Mouse (Mus musculus) neural tube, embryonic 14.5 days (tissue): ENCODE measurements around the gene Pafah1b2. TPM values are rescaled to one million over a fixed set of nuclear protein-coding genes. Genes with fewer than 3 reads are reported as not detected.

ENCODE experiments used
- ATAC-seq: fragments of 200-750 bp; cut with Nextera tagmentation; 2 replicates; pipeline ENCODE4 v1.8.0; 2017; ENCODE audit warnings: low read depth, mild to moderate bottlenecking, moderate TSS enrichment, moderate library complexity
- H3K27ac ChIP-seq: fragments of 300-500 bp; sonication (generic); 2 replicates; pipeline ENCODE4 v1.5.1; 2014; ENCODE audit warnings: low read depth, mild to moderate bottlenecking, control low read depth, low read length, moderate library complexity, mixed read lengths
- H3K27me3 ChIP-seq: fragments of 300-500 bp; sonication (generic); 2 replicates; pipeline ENCODE4 v1.6.1; 2014; ENCODE audit warnings: low read length; ENCODE audit not compliant: control insufficient read depth, insufficient read depth
- H3K36me3 ChIP-seq: fragments of 300-500 bp; sonication (generic); 2 replicates; pipeline ENCODE4 v1.6.1; 2014; ENCODE audit warnings: low read length, mixed read lengths; ENCODE audit not compliant: control insufficient read depth, insufficient read depth
- H3K4me1 ChIP-seq: fragments of 300-500 bp; sonication (generic); 2 replicates; pipeline ENCODE4 v1.6.1; 2014; ENCODE audit warnings: low read length; ENCODE audit not compliant: control insufficient read depth, insufficient read depth
- H3K4me2 ChIP-seq: fragments of 300-500 bp; sonication (generic); 2 replicates; pipeline ENCODE4 v1.6.1; 2014; ENCODE audit warnings: mild to moderate bottlenecking, low read depth, low read length, control low read depth
- H3K4me3 ChIP-seq: fragments of 300-500 bp; sonication (generic); 2 replicates; pipeline ENCODE4 v1.5.1; 2014; ENCODE audit warnings: low read depth, low read length, control low read depth, mixed read lengths
- H3K9ac ChIP-seq: fragments of 300-500 bp; sonication (generic); replicated peaks from 2 replicates; pipeline ENCODE4 v1.6.1; 2014; ENCODE audit warnings: low read depth, mild to moderate bottlenecking, control low read depth, low read length, mixed read lengths
- H3K9me3 ChIP-seq: fragments of 300-500 bp; sonication (generic); 2 replicates; pipeline ENCODE4 v1.6.1; 2016; ENCODE audit warnings: low read length; ENCODE audit not compliant: control insufficient read depth
- WGBS: fragments of 180-500 bp; shearing (Covaris S2); extraction: QIAGEN DNeasy Blood & Tissue Kit; methylation state at CpG from one replicate; pipeline ENCODE4 v1.1.7; 2014; 5-methylcytosine and 5-hydroxymethylcytosine counted together
- polyA plus RNA-seq: library from polyadenylated mRNA; unstranded; fragments of >200 nt; fragmentation: Nextera tagmentation; extraction: Ambion mirVana; gene quantifications from 2 replicates; pipeline ENCODE4 v1.2.1, GENCODE M21; 2014

Pafah1b2 gene
- polyA plus RNA-seq, 1 experiment from 2014 or later: 318 TPM

DNA sequence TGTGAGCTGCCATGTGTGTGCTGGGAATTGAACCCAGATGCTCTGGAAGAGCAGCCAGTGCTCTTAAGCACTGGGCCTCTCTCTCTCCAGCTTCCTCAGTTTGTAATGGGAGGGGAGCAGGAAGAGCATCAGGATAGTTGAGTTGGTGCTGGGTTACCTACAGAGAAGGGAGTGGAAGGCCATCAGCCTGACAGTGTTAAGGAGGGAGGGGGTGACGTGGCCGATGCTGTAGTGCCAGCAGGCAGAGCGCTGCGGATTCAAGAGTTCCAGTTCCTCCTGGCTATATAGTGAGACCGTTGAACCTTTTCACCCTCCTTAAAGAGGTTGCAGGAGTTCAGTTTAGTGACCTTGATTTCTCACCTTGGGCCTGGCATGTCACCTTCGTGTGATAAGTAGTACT is 18.5 kb upstream of the Pafah1b2 start:
- ATAC-seq: no peak
- Histone ChIP-seq H3K27me3 (no peaks in the 10 kb centered on the region), H3K9ac (no peak overlapping the region), H3K4me1 (0 out of 2 replicates have a peak, but pooled peaks cover 2% of the 10 kb centered on the region), H3K4me2 (no peak overlapping the region), H3K36me3 (no peaks in the 10 kb centered on the region), H3K4me3 (no peak overlapping the region), H3K9me3 (no peaks in the 10 kb centered on the region), H3K27ac (no peak overlapping the region)
- WGBS: 88% methylated on average over 6 of the region's 6 CpGs

DNA sequence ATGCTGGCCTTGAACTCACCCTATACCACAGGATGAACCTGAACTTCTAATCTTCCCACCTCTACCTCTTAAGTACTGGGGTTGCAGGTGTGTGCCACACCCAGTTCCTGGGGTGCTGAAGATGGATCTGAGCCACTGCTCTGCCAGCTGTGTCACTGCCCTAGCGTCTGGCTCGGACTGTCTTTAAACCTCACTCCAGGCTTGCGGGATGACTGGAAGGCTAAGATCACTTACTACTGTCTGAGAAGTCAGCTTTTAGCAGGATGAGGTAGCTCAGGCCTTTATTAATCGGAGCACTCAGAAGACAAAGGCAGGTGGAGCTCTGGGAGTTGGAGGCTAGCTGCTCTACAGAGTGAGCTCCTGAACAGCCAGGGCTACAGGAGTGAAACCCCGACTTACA is 17.7 kb upstream of the Pafah1b2 start:
- WGBS: 86% methylated on average over 5 of the region's 5 CpGs
- H3K4me2 ChIP-seq: no peak overlapping the region

DNA sequence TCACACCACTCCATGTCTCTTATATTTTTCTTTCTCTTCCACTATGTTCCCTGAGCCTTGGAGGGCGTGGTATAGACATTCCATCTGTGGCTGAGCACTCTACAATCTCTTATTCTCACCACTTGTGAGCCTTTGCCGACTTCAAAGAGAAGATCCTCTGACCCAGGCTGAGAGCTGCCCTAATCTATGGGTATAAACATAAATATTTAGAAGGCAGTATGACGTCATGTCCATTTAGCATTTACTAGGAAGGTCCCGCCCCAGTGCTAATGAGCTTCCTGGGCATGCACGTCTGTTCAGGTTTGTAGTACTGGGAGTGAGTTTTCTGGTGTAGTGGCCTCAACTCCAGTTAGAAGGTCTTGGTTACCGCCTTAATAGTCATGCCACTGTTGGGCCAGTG is 17.0 kb upstream of the Pafah1b2 start:
- no peaks in the 10 kb centered on the region for H3K27me3 ChIP-seq

More for the DNA sequence above, 17.7 kb upstream of the Pafah1b2 start:
- H3K27ac ChIP-seq: no peak overlapping the region
- H3K9ac ChIP-seq: no peak overlapping the region
- no peaks in the 10 kb centered on the region for H3K4me1 ChIP-seq
- no peaks in the 10 kb centered on the region for H3K9me3 ChIP-seq
- H3K36me3 ChIP-seq: no peaks in the 10 kb centered on the region
- no peak overlapping the region for H3K4me3 ChIP-seq
- no peak for ATAC-seq
- H3K27me3 ChIP-seq: no peaks in the 10 kb centered on the region

DNA sequence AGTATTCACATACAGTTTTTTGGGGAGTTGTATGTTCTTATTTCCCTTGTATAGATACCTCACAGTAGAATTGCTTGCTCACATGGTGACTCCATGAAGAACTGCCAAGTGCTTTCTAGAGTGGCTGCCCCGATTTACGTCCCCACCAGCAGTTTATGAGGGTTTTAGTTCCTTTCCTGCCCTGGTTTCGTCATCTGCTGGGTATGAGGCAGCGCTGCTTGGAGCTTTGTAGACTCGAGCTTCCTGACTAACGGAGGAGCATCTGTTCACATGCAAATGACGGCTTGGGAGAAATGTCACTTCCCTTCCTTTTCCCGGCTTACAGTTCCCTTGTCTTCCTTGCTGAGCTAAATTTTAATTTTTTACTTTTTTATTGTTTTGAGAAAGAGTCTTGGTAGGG is 15.5 kb upstream of the Pafah1b2 start:
- H3K27me3 ChIP-seq: no peaks in the 10 kb centered on the region
- H3K9me3 ChIP-seq: no peaks in the 10 kb centered on the region
- no peak overlapping the region for H3K4me3 ChIP-seq
- no peaks in the 10 kb centered on the region for H3K4me1 ChIP-seq
- ATAC-seq: no peak
- 12% methylated on average over 8 of the region's 8 CpGs for WGBS
- H3K36me3 ChIP-seq: no peaks in the 10 kb centered on the region
- H3K4me2 ChIP-seq: no peak overlapping the region
- no peak overlapping the region for H3K27ac ChIP-seq
- H3K9ac ChIP-seq: no peak overlapping the region

More for the DNA sequence above, 17.0 kb upstream of the Pafah1b2 start:
- no peaks in the 10 kb centered on the region for H3K36me3 ChIP-seq
- H3K4me1 ChIP-seq: no peaks in the 10 kb centered on the region
- H3K4me3 ChIP-seq: no peak overlapping the region
- H3K9ac ChIP-seq: no peak overlapping the region
- H3K9me3 ChIP-seq: no peaks in the 10 kb centered on the region
- no peak overlapping the region for H3K4me2 ChIP-seq
- WGBS: 77% methylated on average over 6 of the region's 6 CpGs
- no peak overlapping the region for H3K27ac ChIP-seq
- no peak for ATAC-seq

DNA sequence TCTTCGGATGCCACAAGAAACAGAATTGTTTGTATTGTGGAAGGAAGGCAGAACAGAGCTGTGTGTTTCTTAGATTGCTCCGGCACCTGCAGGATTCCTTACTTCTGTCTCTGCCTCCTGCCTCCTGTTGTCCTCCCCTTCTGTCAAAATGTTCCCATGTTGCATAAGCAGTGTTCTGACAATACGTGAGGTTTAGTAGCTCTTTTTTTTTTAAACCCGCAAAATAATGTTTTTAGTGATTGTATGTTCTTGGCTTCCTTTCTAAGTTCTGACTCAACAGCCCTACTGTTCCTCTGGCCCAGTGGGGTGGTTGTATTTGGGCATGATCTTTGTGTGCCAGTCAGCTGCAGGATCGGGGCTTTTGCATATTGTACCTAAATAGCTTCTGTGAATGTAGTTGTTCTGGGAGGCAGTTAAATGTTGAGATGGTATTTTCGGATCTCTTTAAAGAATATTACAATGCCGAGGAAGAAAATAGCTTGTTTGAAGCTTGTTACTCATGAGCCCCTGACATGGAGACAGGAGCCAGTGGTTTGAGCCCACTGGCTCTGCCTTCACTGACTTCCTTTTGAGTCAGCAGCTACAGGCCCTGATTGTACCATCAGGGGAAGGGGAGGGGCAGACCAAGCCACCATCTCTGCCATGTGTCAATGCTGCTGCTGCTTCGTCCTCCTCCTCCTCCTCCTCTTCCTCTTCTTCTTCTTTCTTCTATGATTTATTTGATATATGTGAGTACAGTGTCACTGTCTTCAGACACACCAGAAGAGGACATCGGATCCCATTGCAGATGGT is 13.8 kb upstream of the Pafah1b2 start:
- 88% methylated on average over 9 of the region's 9 CpGs for WGBS
- no peak overlapping the region for H3K27ac ChIP-seq

DNA sequence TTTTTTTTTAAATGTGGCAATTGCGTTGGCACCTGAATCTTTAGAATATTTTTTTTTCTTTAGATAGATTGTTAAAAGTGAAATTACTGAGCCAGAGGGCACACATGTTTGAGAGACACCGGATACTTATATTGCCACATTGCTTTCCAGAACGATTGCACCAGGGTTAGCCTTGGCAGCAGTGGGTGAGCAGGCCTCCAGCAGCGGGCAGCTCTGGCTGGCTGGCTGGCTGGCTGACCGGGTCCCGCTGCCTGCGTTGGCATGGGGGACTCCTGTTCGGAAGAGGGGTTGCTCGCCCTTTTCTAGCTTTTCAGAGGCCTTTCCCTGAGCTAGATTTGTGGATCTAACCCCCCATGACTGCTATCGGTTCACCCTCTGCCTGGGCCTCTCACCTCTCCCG is 11.1 kb upstream of the Pafah1b2 start:
- ATAC-seq: no peak
- Histone ChIP-seq H3K4me1 (0 out of 2 replicates have a peak, but pooled peaks cover 2% of the 10 kb centered on the region), H3K27ac (no peak overlapping the region), H3K4me3 (no peak overlapping the region), H3K9me3 (no peaks in the 10 kb centered on the region), H3K4me2 (no peak overlapping the region), H3K9ac (no peak overlapping the region), H3K27me3 (no peaks in the 10 kb centered on the region), H3K36me3 (no peaks in the 10 kb centered on the region)
- 92% methylated on average over 11 of the region's 11 CpGs for whole genome bisulfite sequencing

More for the DNA sequence above, 13.8 kb upstream of the Pafah1b2 start:
- H3K9ac ChIP-seq: no peak overlapping the region
- no peaks in the 10 kb centered on the region for H3K27me3 ChIP-seq
- H3K4me1 ChIP-seq: no peaks in the 10 kb centered on the region
- H3K36me3 ChIP-seq: no peaks in the 10 kb centered on the region
- no peak overlapping the region for H3K4me3 ChIP-seq
- no peak overlapping the region for H3K4me2 ChIP-seq
- ATAC-seq: no peak
- H3K9me3 ChIP-seq: no peaks in the 10 kb centered on the region

DNA sequence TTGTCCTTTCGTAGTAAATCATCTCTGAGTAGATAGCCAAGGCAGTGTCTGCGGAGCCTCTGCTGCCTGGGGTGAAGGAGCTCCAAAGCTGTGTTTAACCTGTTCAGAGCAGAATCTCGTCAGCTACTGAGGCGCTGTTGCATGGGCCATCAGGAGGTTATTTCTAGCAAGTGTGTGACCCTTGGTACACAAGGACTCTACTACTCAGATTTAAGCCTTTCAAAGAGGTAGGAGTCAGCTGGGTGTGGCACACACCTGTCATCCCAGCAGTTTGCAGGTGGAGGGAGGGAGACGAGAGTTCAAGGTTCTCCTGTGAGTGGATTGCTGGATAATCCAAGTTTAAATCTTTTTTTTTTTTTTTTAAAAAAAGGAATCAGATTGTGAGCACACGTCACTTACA is 7.5 kb upstream of the Pafah1b2 start:
- Histone ChIP-seq H3K9me3 (no peaks in the 10 kb centered on the region), H3K4me1 (peaks cover 14% of the 10 kb centered on the region; the same call in 1 of the 2 replicates), H3K9ac (no peak overlapping the region), H3K27me3 (no peaks in the 10 kb centered on the region), H3K27ac (no peak overlapping the region), H3K36me3 (no peaks in the 10 kb centered on the region), H3K4me3 (no peak overlapping the region), H3K4me2 (no peak overlapping the region)
- no peak for ATAC-seq
- WGBS: 74% methylated on average over 6 of the region's 6 CpGs

DNA sequence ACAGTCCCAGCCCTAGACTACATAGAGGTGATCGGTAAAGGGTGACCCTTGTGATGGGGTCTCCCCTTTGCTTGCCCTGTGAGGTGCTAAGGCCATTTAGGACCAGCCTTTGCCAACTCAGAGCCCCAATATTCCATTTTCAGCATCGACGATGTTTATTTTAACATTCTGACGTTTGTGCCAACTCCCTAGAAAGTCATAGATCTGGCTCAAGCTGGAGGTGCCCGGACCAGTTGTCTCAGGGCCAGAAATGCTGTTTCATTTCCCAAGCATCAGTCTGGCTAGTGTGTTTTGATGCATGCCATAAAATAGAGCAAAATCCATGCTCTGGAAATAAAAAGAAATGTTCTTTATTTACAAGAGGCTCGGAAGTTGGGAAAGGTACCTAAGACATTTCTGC is 5.8 kb upstream of the Pafah1b2 start:
- ATAC-seq: no peak
- Histone ChIP-seq H3K4me3 (no peak overlapping the region), H3K9ac (no peak overlapping the region), H3K27me3 (no peaks in the 10 kb centered on the region), H3K4me2 (no peak overlapping the region), H3K27ac (no peak overlapping the region), H3K36me3 (no peaks in the 10 kb centered on the region), H3K9me3 (no peaks in the 10 kb centered on the region), H3K4me1 (peaks cover 23% of the 10 kb centered on the region)
- 87% methylated on average over 6 of the region's 6 CpGs for WGBS

DNA sequence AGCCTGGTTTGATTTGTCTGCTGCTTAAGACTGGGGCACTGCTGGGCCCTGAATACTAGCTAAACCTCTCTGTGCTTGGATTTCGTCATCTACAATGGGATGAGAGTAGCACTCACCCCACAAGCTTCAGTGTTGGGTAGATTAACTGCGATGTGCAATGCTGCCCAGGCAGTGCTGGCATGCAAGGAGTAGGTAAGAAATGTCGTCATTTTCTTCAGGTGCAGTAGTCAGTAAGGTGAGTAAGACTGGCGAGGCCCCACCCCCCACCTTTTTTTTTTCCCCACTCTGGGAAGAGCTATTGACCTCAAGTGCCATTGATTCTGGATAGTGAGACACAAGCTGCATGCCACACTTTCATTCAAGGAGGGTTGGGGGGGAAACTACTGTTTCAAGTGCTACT is 3.9 kb upstream of the Pafah1b2 start:
- Histone ChIP-seq H3K9ac (no peak overlapping the region), H3K27me3 (no peaks in the 10 kb centered on the region), H3K9me3 (no peaks in the 10 kb centered on the region), H3K4me1 (peaks cover 27% of the 10 kb centered on the region), H3K4me2 (no peak overlapping the region), H3K27ac (no peak overlapping the region), H3K36me3 (no peaks in the 10 kb centered on the region), H3K4me3 (no peak overlapping the region)
- ATAC-seq: no peak
- WGBS: 67% methylated on average over 4 of the region's 4 CpGs
